Mouse (Mus musculus) stomach, embryonic 15.5 days (tissue): ENCODE data around the gene Mup20. TPM values are rescaled to one million over a fixed set of nuclear protein-coding genes. Genes with fewer than 3 reads are reported as not detected.
"Not testable (repeated sequence)": the region's sequence is repeated elsewhere in the genome, so short reads cannot be mapped to it uniquely, and the experiment has no call there.

Experiments
- ATAC-seq: fragments of 200-750 bp; cut with Nextera tagmentation; 2 replicates; pipeline ENCODE4 v1.8.0; 2017; ENCODE audit warnings: low read depth, moderate number of reproducible peaks, moderate TSS enrichment; ENCODE audit not compliant: insufficient read depth, low FRiP score
- H3K27ac ChIP-seq: fragments of 300-500 bp; sonication (generic); 2 replicates; pipeline ENCODE4 v1.5.1; 2015; ENCODE audit warnings: mild to moderate bottlenecking, inconsistent platforms
- H3K27me3 ChIP-seq: fragments of 300-500 bp; sonication (generic); replicated peaks from 2 replicates; pipeline ENCODE4 v1.6.1; 2015; ENCODE audit warnings: inconsistent platforms
- H3K36me3 ChIP-seq: fragments of 300-500 bp; sonication (generic); 2 replicates; pipeline ENCODE4 v1.6.1; 2015; ENCODE audit warnings: inconsistent platforms
- H3K4me1 ChIP-seq: fragments of 300-500 bp; sonication (generic); 2 replicates; pipeline ENCODE4 v1.6.1; 2015; ENCODE audit warnings: inconsistent platforms
- H3K4me2 ChIP-seq: fragments of 300-500 bp; sonication (generic); 2 replicates; pipeline ENCODE4 v1.6.1; 2015; ENCODE audit warnings: mild to moderate bottlenecking, inconsistent platforms
- H3K4me3 ChIP-seq: fragments of 300-500 bp; sonication (generic); replicated peaks from 2 replicates; pipeline ENCODE4 v1.5.1; 2015; ENCODE audit warnings: inconsistent platforms
- H3K9ac ChIP-seq: fragments of 300-500 bp; sonication (generic); 2 replicates; pipeline ENCODE4 v1.6.1; 2015; ENCODE audit warnings: inconsistent platforms
- H3K9me3 ChIP-seq: fragments of 300-500 bp; sonication (generic); 2 replicates; pipeline ENCODE4 v1.6.1; 2016; ENCODE audit warnings: inconsistent platforms
- whole genome bisulfite sequencing: fragments of 180-500 bp; shearing (Covaris S2); methylation state at CpG from one replicate; pipeline ENCODE4 v1.1.7; 2015; 5-methylcytosine and 5-hydroxymethylcytosine counted together
- polyA plus RNA-seq: library from polyadenylated mRNA; unstranded; fragments of >200 nt; fragmentation: Nextera tagmentation; extraction: Ambion mirVana; gene quantifications from 2 replicates; pipeline ENCODE4 v1.2.1, GENCODE M21; 2015

Mup20 gene
- not detected in 2 replicates for polyA plus RNA-seq

GRCm38 (mm10) chr4:62054058-62054457 lies at the start of gene Mup20:
Mup20 (minus strand) TSS chr4:62054158.
- not testable (repeated sequence) for H3K36me3 ChIP-seq, H3K27me3 ChIP-seq, H3K4me3 ChIP-seq, ATAC-seq, H3K4me2 ChIP-seq, H3K4me1 ChIP-seq, H3K9ac ChIP-seq, H3K27ac ChIP-seq, H3K9me3 ChIP-seq
- WGBS = 85% methylated on average over 3 of the region's 3 CpGs

GRCm38 (mm10) chr4:62103366-62103765 lies 49.4 kb upstream of the Mup20 start:
- ATAC-seq, H3K9ac ChIP-seq, H3K27ac ChIP-seq, H3K9me3 ChIP-seq, H3K4me3 ChIP-seq, H3K36me3 ChIP-seq, H3K4me2 ChIP-seq, H3K27me3 ChIP-seq, H3K4me1 ChIP-seq: not testable (repeated sequence)
- 72% methylated on average over 2 of the region's 2 CpGs for WGBS

GRCm38 (mm10) chr4:62087953-62088352 lies 34.0 kb upstream of the Mup20 start:
- H3K27me3 ChIP-seq = no peaks in the 10 kb centered on the region
- no peaks in the 10 kb centered on the region for H3K9me3 ChIP-seq
- no peak overlapping the region for H3K4me3 ChIP-seq
- no peak overlapping the region for H3K9ac ChIP-seq
- no peak for ATAC-seq
- H3K36me3 ChIP-seq = no peaks in the 10 kb centered on the region
- no peaks in the 10 kb centered on the region for H3K4me1 ChIP-seq
- H3K27ac ChIP-seq = no peak overlapping the region
- H3K4me2 ChIP-seq = no peak overlapping the region
- 77% methylated on average over 2 of the region's 2 CpGs for WGBS

- WGBS = 70% methylated on average over 2 of the region's 2 CpGs
Measured at GRCm38 (mm10) chr4:62087241-62087640, 33.3 kb upstream of the Mup20 start, which contains the start of gene Mup3. Mup3 (minus strand) TSS chr4:62087342.

GRCm38 (mm10) chr4:62082755-62083154 lies 28.8 kb upstream of the Mup20 start:
- H3K4me3 ChIP-seq = no peak overlapping the region
- H3K27ac ChIP-seq = no peak overlapping the region
- H3K4me1 ChIP-seq = no peaks in the 10 kb centered on the region
- no peaks in the 10 kb centered on the region for H3K9me3 ChIP-seq
- H3K4me2 ChIP-seq = no peak overlapping the region
- H3K27me3 ChIP-seq = no peaks in the 10 kb centered on the region
- no peak for ATAC-seq
- H3K36me3 ChIP-seq = no peaks in the 10 kb centered on the region
- H3K9ac ChIP-seq = no peak overlapping the region

More at GRCm38 (mm10) chr4:62087241-62087640, 33.3 kb upstream of the Mup20 start, which contains the start of gene Mup3:
- Histone ChIP-seq H3K4me1 (no peaks in the 10 kb centered on the region), H3K9ac (no peak within 1 kb of the TSS), H3K27me3 (no peaks in the 10 kb centered on the region), H3K4me3 (no peak within 1 kb of the TSS), H3K9me3 (no peaks in the 10 kb centered on the region), H3K27ac (no peak within 1 kb of the TSS), H3K4me2 (no peak within 1 kb of the TSS), H3K36me3 (no peaks in the 10 kb centered on the region)
- ATAC-seq = no peak

- Histone ChIP-seq H3K27me3 (no peaks in the 10 kb centered on the region), H3K9ac (no peak overlapping the region), H3K4me3 (no peak overlapping the region), H3K4me1 (no peaks in the 10 kb centered on the region), H3K9me3 (no peaks in the 10 kb centered on the region), H3K36me3 (no peaks in the 10 kb centered on the region), H3K27ac (no peak overlapping the region), H3K4me2 (no peak overlapping the region)
- ATAC-seq = no peak
- WGBS = 61% methylated on average over 3 of the region's 3 CpGs
Measured at GRCm38 (mm10) chr4:62075126-62075525, 21.2 kb upstream of the Mup20 start.

- 70% methylated on average over 2 of the region's 2 CpGs for WGBS
- H3K4me3 ChIP-seq, H3K4me1 ChIP-seq, H3K27me3 ChIP-seq, ATAC-seq, H3K4me2 ChIP-seq, H3K9ac ChIP-seq, H3K36me3 ChIP-seq, H3K27ac ChIP-seq, H3K9me3 ChIP-seq: not testable (repeated sequence)
Measured at GRCm38 (mm10) chr4:62054780-62055179, 822 bp upstream of the Mup20 start.

- Histone ChIP-seq H3K27ac (no peak overlapping the region), H3K9ac (no peak overlapping the region), H3K9me3 (no peaks in the 10 kb centered on the region), H3K36me3 (no peaks in the 10 kb centered on the region), H3K4me2 (no peak overlapping the region), H3K4me3 (no peak overlapping the region), H3K27me3 (no peaks in the 10 kb centered on the region), H3K4me1 (no peaks in the 10 kb centered on the region)
- WGBS = 67% methylated on average over 1 of the region's 1 CpGs
- ATAC-seq = no peak
Measured at GRCm38 (mm10) chr4:62026281-62026680, 27.7 kb downstream of the Mup20 start.

GRCm38 (mm10) chr4:62024256-62024959 lies 29.6 kb downstream of the Mup20 start:
- no peak overlapping the region for H3K4me3 ChIP-seq
- 64% methylated on average over 2 of the region's 2 CpGs for WGBS
- H3K4me2 ChIP-seq = no peak overlapping the region
- no peaks in the 10 kb centered on the region for H3K27me3 ChIP-seq
- ATAC-seq = no peak
- no peak overlapping the region for H3K27ac ChIP-seq
- no peak overlapping the region for H3K9ac ChIP-seq
- no peaks in the 10 kb centered on the region for H3K9me3 ChIP-seq
- H3K36me3 ChIP-seq = no peaks in the 10 kb centered on the region
- no peaks in the 10 kb centered on the region for H3K4me1 ChIP-seq

GRCm38 (mm10) chr4:62023646-62024045 lies 30.3 kb downstream of the Mup20 start:
- no peak overlapping the region for H3K27ac ChIP-seq
- H3K9me3 ChIP-seq = no peaks in the 10 kb centered on the region
- H3K4me2 ChIP-seq = no peak overlapping the region
- no peak for ATAC-seq
- no peaks in the 10 kb centered on the region for H3K4me1 ChIP-seq
- no peak overlapping the region for H3K9ac ChIP-seq
- no peak overlapping the region for H3K4me3 ChIP-seq
- no peaks in the 10 kb centered on the region for H3K27me3 ChIP-seq
- no peaks in the 10 kb centered on the region for H3K36me3 ChIP-seq
- WGBS = 81% methylated on average over 4 of the region's 4 CpGs

- Histone ChIP-seq H3K4me3 (no peak overlapping the region), H3K4me2 (no peak overlapping the region), H3K27me3 (no peaks in the 10 kb centered on the region), H3K9ac (no peak overlapping the region), H3K36me3 (no peaks in the 10 kb centered on the region), H3K9me3 (no peaks in the 10 kb centered on the region), H3K4me1 (no peaks in the 10 kb centered on the region), H3K27ac (no peak overlapping the region)
- 75% methylated on average over 2 of the region's 2 CpGs for WGBS
- no peak for ATAC-seq
Measured at GRCm38 (mm10) chr4:62023120-62023519, 30.8 kb downstream of the Mup20 start.

GRCm38 (mm10) chr4:62020511-62020910 lies 33.4 kb downstream of the Mup20 start:
- H3K27me3 ChIP-seq, ATAC-seq, H3K9ac ChIP-seq, H3K27ac ChIP-seq, H3K4me2 ChIP-seq, H3K9me3 ChIP-seq, H3K4me1 ChIP-seq, H3K4me3 ChIP-seq, H3K36me3 ChIP-seq: not testable (repeated sequence)
